Mouse (Mus musculus): ENCODE results near the gene Atl2. TPM values are rescaled to one million over a fixed set of nuclear protein-coding genes. Genes with fewer than 3 reads are reported as not detected.

The Atl2 gene
- total and polyA plus RNA-seq, 3 experiments, result 18.0 to 43.3 (median 37.1) TPM

DNA sequence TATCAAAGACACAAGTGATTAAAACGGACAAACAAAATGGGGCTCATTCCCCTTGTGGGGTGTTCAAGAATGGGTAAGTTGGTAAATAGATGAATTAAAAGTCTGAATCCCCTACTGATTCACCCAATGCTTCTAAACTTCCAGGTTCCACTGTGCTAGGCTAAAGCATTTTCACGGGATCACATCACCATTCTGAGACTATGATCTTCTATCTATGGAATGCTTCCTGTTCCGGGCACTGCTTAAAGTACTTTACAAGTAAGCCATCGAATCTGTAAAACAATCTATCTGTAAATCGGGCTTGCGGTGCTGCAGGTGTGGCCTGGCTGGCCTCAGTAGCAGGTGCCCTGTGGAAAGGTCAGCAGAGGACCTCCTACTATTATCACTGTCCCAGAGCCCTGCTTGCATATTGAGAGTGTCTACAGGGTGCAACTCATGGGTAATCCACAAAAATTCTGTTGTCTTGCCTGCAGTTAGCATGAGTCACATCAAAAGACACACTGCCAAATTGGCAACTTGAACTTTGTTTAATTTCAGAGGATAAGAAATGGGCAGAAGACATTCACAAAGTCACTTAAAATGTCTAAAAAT lies 2.3 kb upstream of the Atl2 start:
- no peak for TF ChIP-seq HCFC1 (IDR thresholded peaks at IDR 0.05; ENCODE audit: low read depth, low read length)
- TF ChIP-seq USF1 (IDR thresholded peaks at IDR 0.05; ENCODE audit: low read depth, low read length), result no peak
- TF ChIP-seq POLR2AphosphoS2 (IDR thresholded peaks at IDR 0.05; ENCODE audit: low read depth, low read length), result no peak
- no peak for TF ChIP-seq JUND (conservative IDR thresholded peaks at IDR 0.05; ENCODE audit: low read depth, low read length)
- TF ChIP-seq ZC3H11A (IDR thresholded peaks at IDR 0.05; ENCODE audit: low read depth, low read length), result no peak
- no peak for TF ChIP-seq JUN (IDR thresholded peaks at IDR 0.05; ENCODE audit: insufficient read depth, low read depth, low read length)
- Histone ChIP-seq H3K9ac (ENCODE audit: insufficient read depth, low read depth) (no peak overlapping the region), H3K27ac (ENCODE audit: insufficient read depth, low read depth) (no peak overlapping the region), H3K9me3 (replicated peaks; ENCODE audit: low read length) (no peaks in the 10 kb centered on the region), H3K36me3 (replicated peaks in 1 of 2; ENCODE audit: control insufficient read depth in 1 of 2, insufficient read depth in 1 of 2, low read length in 1 of 2) (peaks cover 0 to 9% of the 10 kb centered on the region in 2 experiments), H3K4me1 (ENCODE audit: control insufficient read depth in 1 of 2, insufficient read depth in 2 of 2) (peaks cover 0 to 20% of the 10 kb centered on the region in 2 experiments; a peak in 3 of 4 replicates), H3K4me2 (ENCODE audit: insufficient read depth, low read depth, poor library complexity, severe bottlenecking) (no peak overlapping the region), H3K4me3 (replicated peaks in 1 of 3; ENCODE audit: low read depth in 2 of 3, low read length in 2 of 3, poor library complexity in 1 of 3) (no peak overlapping the region), H3K27me3 (replicated peaks) (peaks cover 15% of the 10 kb centered on the region), H3K79me2 (replicated peaks; ENCODE audit: control insufficient read depth, extremely low read depth, insufficient read depth, poor library complexity, severe bottlenecking) (peaks cover 19% of the 10 kb centered on the region)
- dilution Hi-C loops (cut with MboI; ENCODE audit: extremely low pct_ligation_motif_present, extremely low pct_unique_long_range_greater_than_20kb, low sequenced_read_pairs), result no loop called here
- DNase-seq (ENCODE audit: extremely low read depth), result no peak
- in situ Hi-C loops (cut with MboI; ENCODE audit: low pct_ligation_motif_present, low pct_unique_long_range_greater_than_20kb, low sequenced_read_pairs), result loop anchor here (5.0 to 25.0 kb wide), 2 partner anchors 84 to 289 kb away; no protein-coding TSS in a partner anchor

- DNase-seq (ENCODE audit: extremely low read depth), result no peak
- dilution Hi-C loops (cut with MboI; ENCODE audit: extremely low pct_ligation_motif_present, extremely low pct_unique_long_range_greater_than_20kb, low sequenced_read_pairs) (no loop called here), in situ Hi-C loops (cut with MboI; ENCODE audit: low pct_ligation_motif_present, low pct_unique_long_range_greater_than_20kb, low sequenced_read_pairs) (loop anchor here (5.0 to 25.0 kb wide), 2 partner anchors 85 to 290 kb away; no protein-coding TSS in a partner anchor)
- Histone ChIP-seq H3K4me1 (ENCODE audit: control insufficient read depth in 1 of 2, insufficient read depth in 2 of 2) (peaks cover 0 to 26% of the 10 kb centered on the region in 2 experiments; a peak in 3 of 4 replicates), H3K9ac (ENCODE audit: insufficient read depth, low read depth) (no peak overlapping the region), H3K27me3 (replicated peaks) (peaks cover 15% of the 10 kb centered on the region), H3K79me2 (replicated peaks; ENCODE audit: control insufficient read depth, extremely low read depth, insufficient read depth, poor library complexity, severe bottlenecking) (peaks cover 25% of the 10 kb centered on the region), H3K9me3 (replicated peaks; ENCODE audit: low read length) (no peaks in the 10 kb centered on the region), H3K4me3 (replicated peaks in 1 of 3; ENCODE audit: low read depth in 2 of 3, low read length in 2 of 3, poor library complexity in 1 of 3) (no peak overlapping the region), H3K27ac (ENCODE audit: insufficient read depth, low read depth) (no peak overlapping the region), H3K36me3 (replicated peaks in 1 of 2; ENCODE audit: control insufficient read depth in 1 of 2, insufficient read depth in 1 of 2, low read length in 1 of 2) (peaks cover 0 to 12% of the 10 kb centered on the region in 2 experiments), H3K4me2 (ENCODE audit: insufficient read depth, low read depth, poor library complexity, severe bottlenecking) (no peak overlapping the region)
- TF ChIP-seq SMC3 (IDR thresholded peaks at IDR 0.05; ENCODE audit: low read depth, low read length) (no peak), ELF1 (IDR thresholded peaks at IDR 0.05; ENCODE audit: low read depth, low read length) (no peak), RCOR1 (conservative IDR thresholded peaks at IDR 0.05; ENCODE audit: low read depth, low read length) (no peak), IRF4 (IDR thresholded peaks at IDR 0.05; ENCODE audit: low read depth, low read length) (no peak), PAX5 (IDR thresholded peaks at IDR 0.05; ENCODE audit: low read length) (no peak), POLR2A (IDR thresholded peaks at IDR 0.05; ENCODE audit: low read depth, low read length) (no peak), RAD21 (IDR thresholded peaks at IDR 0.05; ENCODE audit: low read depth, low read length) (no peak), ZKSCAN1 (IDR thresholded peaks at IDR 0.05; ENCODE audit: borderline replicate concordance, low read depth, low read length) (no peak)
Measured at GRCm38 (mm10) chr17:79897666-79898065, 1.7 kb upstream of the Atl2 start.

Measured in CH12.LX (cell line).